Mouse (Mus musculus) hindbrain, embryonic 10.5 days (tissue): ENCODE measurements at regions not wholly inside any gene's neighbourhood (a gene's known extent, or its start where the extent isn't known, plus 50 kb on each side); places are given as distances from the start of the nearest gene placed in this dataset.

Source experiments
- DNase-seq: peaks from one replicate; pipeline ENCODE4 v3.0.0-alpha.2; 2017; ENCODE audit warnings: low spot score
- H3K27ac ChIP-seq: fragments of 300-500 bp; sonication (generic); 2 replicates; pipeline ENCODE4 v1.5.1; 2016; ENCODE audit warnings: mild to moderate bottlenecking, moderate library complexity
- H3K27me3 ChIP-seq: fragments of 300-500 bp; sonication (generic); 2 replicates; pipeline ENCODE4 v1.6.1; 2016; ENCODE audit warnings: mild to moderate bottlenecking; ENCODE audit not compliant: poor library complexity, insufficient read depth, severe bottlenecking
- H3K36me3 ChIP-seq: fragments of 300-500 bp; sonication (generic); 2 replicates; pipeline ENCODE4 v1.6.1; 2016; ENCODE audit warnings: mild to moderate bottlenecking, moderate library complexity
- H3K4me1 ChIP-seq: fragments of 300-500 bp; sonication (generic); replicated peaks from 2 replicates; pipeline ENCODE4 v1.6.1; 2016; ENCODE audit warnings: mild to moderate bottlenecking
- H3K4me3 ChIP-seq: fragments of 300-500 bp; sonication (generic); 2 replicates; pipeline ENCODE4 v1.5.1; 2016; ENCODE audit warnings: mild to moderate bottlenecking, moderate library complexity
- H3K9me3 ChIP-seq: fragments of 300-500 bp; sonication (generic); 2 replicates; pipeline ENCODE4 v1.6.1; 2016; ENCODE audit warnings: mild to moderate bottlenecking, moderate library complexity
- WGBS: fragments of 180-500 bp; shearing (Covaris S2); methylation state at CpG from one replicate; pipeline ENCODE4 v1.1.7; 2016; 5-methylcytosine and 5-hydroxymethylcytosine counted together

- peak; percentile 56 for DNase-seq
- Histone ChIP-seq H3K36me3 (no peaks in the 10 kb centered on the region), H3K27ac (peak overlapping the region; percentile 56), H3K4me1 (peaks cover 21% of the 10 kb centered on the region), H3K9me3 (no peaks in the 10 kb centered on the region), H3K4me3 (no peak overlapping the region), H3K27me3 (no peaks in the 10 kb centered on the region)
- 18% methylated on average over 10 of the region's 10 CpGs for WGBS
Observed at GRCm38 (mm10) chr6:116986266-116987000, 181.9 kb upstream of the Cxcl12 start.

- Histone ChIP-seq H3K9me3 (no peaks in the 10 kb centered on the region), H3K27me3 (no peaks in the 10 kb centered on the region), H3K36me3 (no peaks in the 10 kb centered on the region), H3K4me1 (peaks cover 21% of the 10 kb centered on the region), H3K27ac (peak overlapping the region; percentile 56; the same call in 1 of the 2 replicates), H3K4me3 (no peak overlapping the region)
- no peak for DNase-seq
- 75% methylated on average over 5 of the region's 5 CpGs for WGBS
Observed at GRCm38 (mm10) chr6:116987243-116987642, 181.1 kb upstream of the Cxcl12 start.

GRCm38 (mm10) chr6:116998948-116999682 is 169.2 kb upstream of the Cxcl12 start:
- DNase-seq, result no peak
- no peak overlapping the region for H3K27ac ChIP-seq
- no peaks in the 10 kb centered on the region for H3K36me3 ChIP-seq
- 87% methylated on average over 9 of the region's 9 CpGs for WGBS
- peaks cover 10% of the 10 kb centered on the region for H3K4me1 ChIP-seq
- no peaks in the 10 kb centered on the region for H3K9me3 ChIP-seq
- no peak overlapping the region for H3K4me3 ChIP-seq
- H3K27me3 ChIP-seq, result no peaks in the 10 kb centered on the region

GRCm38 (mm10) chr6:116999940-117000339 is 168.4 kb upstream of the Cxcl12 start:
- WGBS, result 74% methylated on average over 4 of the region's 4 CpGs
- Histone ChIP-seq H3K9me3 (no peaks in the 10 kb centered on the region), H3K27ac (no peak overlapping the region), H3K4me1 (peaks cover 7% of the 10 kb centered on the region), H3K4me3 (no peak overlapping the region), H3K27me3 (no peaks in the 10 kb centered on the region), H3K36me3 (no peaks in the 10 kb centered on the region)
- DNase-seq, result no peak

- Histone ChIP-seq H3K27me3 (no peaks in the 10 kb centered on the region), H3K27ac (0 out of 2 replicates have a peak overlapping the region, but pooled peaks have one; percentile 1), H3K36me3 (no peaks in the 10 kb centered on the region), H3K9me3 (no peaks in the 10 kb centered on the region), H3K4me3 (no peak overlapping the region), H3K4me1 (peaks cover 7% of the 10 kb centered on the region)
- no peak for DNase-seq
- WGBS, result 68% methylated on average over 7 of the region's 7 CpGs
Observed at GRCm38 (mm10) chr6:117000951-117001725, 167.2 kb upstream of the Cxcl12 start.

- no peaks in the 10 kb centered on the region for H3K27me3 ChIP-seq
- DNase-seq, result no peak
- no peak overlapping the region for H3K4me3 ChIP-seq
- no peaks in the 10 kb centered on the region for H3K4me1 ChIP-seq
- no peaks in the 10 kb centered on the region for H3K9me3 ChIP-seq
- no peaks in the 10 kb centered on the region for H3K36me3 ChIP-seq
- WGBS, result 87% methylated on average over 5 of the region's 5 CpGs
- no peak overlapping the region for H3K27ac ChIP-seq
Observed at GRCm38 (mm10) chr6:117012621-117013020, 155.7 kb upstream of the Cxcl12 start.

- 85% methylated on average over 3 of the region's 3 CpGs for WGBS
- no peaks in the 10 kb centered on the region for H3K36me3 ChIP-seq
- no peak overlapping the region for H3K4me3 ChIP-seq
- H3K9me3 ChIP-seq, result no peaks in the 10 kb centered on the region
- no peaks in the 10 kb centered on the region for H3K27me3 ChIP-seq
- H3K27ac ChIP-seq, result no peak overlapping the region
- no peaks in the 10 kb centered on the region for H3K4me1 ChIP-seq
- no peak for DNase-seq
Observed at GRCm38 (mm10) chr6:117015461-117015860, 152.9 kb upstream of the Cxcl12 start.

GRCm38 (mm10) chr6:117021851-117022250 is 146.5 kb upstream of the Cxcl12 start:
- WGBS, result 59% methylated on average over 10 of the region's 10 CpGs
- DNase-seq, result peak; percentile 18
- Histone ChIP-seq H3K4me1 (0 out of 2 replicates have a peak, but pooled peaks cover 2% of the 10 kb centered on the region), H3K4me3 (no peak overlapping the region), H3K27ac (no peak overlapping the region), H3K9me3 (no peaks in the 10 kb centered on the region), H3K27me3 (no peaks in the 10 kb centered on the region), H3K36me3 (no peaks in the 10 kb centered on the region)

- no peaks in the 10 kb centered on the region for H3K36me3 ChIP-seq
- H3K27ac ChIP-seq, result no peak overlapping the region
- H3K4me1 ChIP-seq, result 0 out of 2 replicates have a peak, but pooled peaks cover 3% of the 10 kb centered on the region
- H3K4me3 ChIP-seq, result no peak overlapping the region
- no peak for DNase-seq
- no peaks in the 10 kb centered on the region for H3K9me3 ChIP-seq
- WGBS, result 73% methylated on average over 8 of the region's 8 CpGs
- no peaks in the 10 kb centered on the region for H3K27me3 ChIP-seq
Observed at GRCm38 (mm10) chr6:117032042-117032746, 136.1 kb upstream of the Cxcl12 start.

GRCm38 (mm10) chr6:117043744-117044143 is 124.6 kb upstream of the Cxcl12 start:
- no peaks in the 10 kb centered on the region for H3K36me3 ChIP-seq
- no peaks in the 10 kb centered on the region for H3K9me3 ChIP-seq
- no peak for DNase-seq
- H3K4me1 ChIP-seq, result no peaks in the 10 kb centered on the region
- no peak overlapping the region for H3K4me3 ChIP-seq
- H3K27me3 ChIP-seq, result no peaks in the 10 kb centered on the region
- WGBS, result 82% methylated on average over 2 of the region's 2 CpGs
- no peak overlapping the region for H3K27ac ChIP-seq

GRCm38 (mm10) chr6:117049459-117050010 is 118.8 kb upstream of the Cxcl12 start:
- H3K4me1 ChIP-seq, result no peaks in the 10 kb centered on the region
- WGBS, result 76% methylated on average over 14 of the region's 14 CpGs
- no peak for DNase-seq

GRCm38 (mm10) chr6:117060688-117061087 is 107.6 kb upstream of the Cxcl12 start:
- WGBS, result 87% methylated on average over 3 of the region's 3 CpGs
- DNase-seq, result no peak

More at GRCm38 (mm10) chr6:117049459-117050010, 118.8 kb upstream of the Cxcl12 start:
- H3K27ac ChIP-seq, result no peak overlapping the region
- no peaks in the 10 kb centered on the region for H3K27me3 ChIP-seq
- no peak overlapping the region for H3K4me3 ChIP-seq
- H3K36me3 ChIP-seq, result no peaks in the 10 kb centered on the region
- no peaks in the 10 kb centered on the region for H3K9me3 ChIP-seq

More at GRCm38 (mm10) chr6:117060688-117061087, 107.6 kb upstream of the Cxcl12 start:
- H3K4me3 ChIP-seq, result no peak overlapping the region
- no peaks in the 10 kb centered on the region for H3K36me3 ChIP-seq
- no peaks in the 10 kb centered on the region for H3K9me3 ChIP-seq
- H3K4me1 ChIP-seq, result no peaks in the 10 kb centered on the region
- no peak overlapping the region for H3K27ac ChIP-seq
- no peaks in the 10 kb centered on the region for H3K27me3 ChIP-seq
